ENCODE assay signal across 10 mouse cellular contexts in genomic region chr5:121591417-121592063, GRCm38 (mm10). TPM values are rescaled to one million over a fixed set of nuclear protein-coding genes. Genes with fewer than 3 reads are reported as not detected.
DNase-seq lines count a peak whose midpoint lies in the region; ATAC-seq and TF ChIP-seq lines count a peak whose summit lies in the region.
"Had no signal": no experiment of that assay in that cellular context is flagged by ENCODE, and none has a peak within 500 bp of the region (broad histone marks: within the 10 kb centered on the region; RNA-seq: fewer than 3 reads in every experiment).

No protein-coding gene starts in this region.

- no peak for DNase-seq in layer of hippocampus, adult 2 months (ENCODE audit: low spot score in 2 of 2)
- DNase-seq in layer of hippocampus, adult 9-10 months (ENCODE audit: low spot score) = no peak
- peak; percentile 65 to 75 for DNase-seq in adrenal gland, postnatal 36 days
- peak; percentile 9 for DNase-seq in heart, postnatal 25 days (ENCODE audit: low spot score)
- DNase-seq in midbrain, postnatal 0 days (ENCODE audit: low spot score) = no peak
- DNase-seq in frontal cortex, postnatal 36 days (ENCODE audit: low spot score in 2 of 2) = no peak
- DNase-seq in B cell, adult 2 months = no peak
- DNase-seq: retina, postnatal 1 day had no signal

- 0 out of 2 replicates have a peak, but pooled peaks cover 3% of the 10 kb centered on the region for H3K4me1 ChIP-seq in midbrain, postnatal 0 days (ENCODE audit: insufficient read depth, low read length)

- peak overlapping the region; percentile 76 for H3K4me3 ChIP-seq in layer of hippocampus, adult 2 months
- no peak overlapping the region for H3K4me3 ChIP-seq in midbrain, postnatal 0 days (ENCODE audit: low read depth, low read length)

- intact Hi-C loops in heart, postnatal 25 days (cut with DNase I) = no loop called here

- peak overlapping the region; percentile 9; the same call in 1 of the 2 replicates for H3K4me2 ChIP-seq in midbrain, postnatal 0 days (ENCODE audit: low read depth, low read length, poor library complexity, severe bottlenecking)

- 67% methylated on average over 11 of the region's 11 CpGs for WGBS in midbrain, postnatal 0 days

- H3K27me3 ChIP-seq in midbrain, postnatal 0 days (ENCODE audit: insufficient read depth, low read length) = no peaks in the 10 kb centered on the region

- H3K9me3 ChIP-seq in midbrain, postnatal 0 days (ENCODE audit: low read length) = no peaks in the 10 kb centered on the region
- H3K9me3 ChIP-seq: G1E had no signal

- no peaks in the 10 kb centered on the region for H3K36me3 ChIP-seq in midbrain, postnatal 0 days (ENCODE audit: insufficient read depth, low read length)
- H3K36me3 ChIP-seq: G1E had no signal

- peak overlapping the region; percentile 94 for H3K27ac ChIP-seq in layer of hippocampus, adult 2 months
- no peak overlapping the region for H3K27ac ChIP-seq in midbrain, postnatal 0 days (ENCODE audit: low read depth, low read length)

- H3K9ac ChIP-seq in midbrain, postnatal 0 days (replicated peaks; ENCODE audit: low read length, poor library complexity, severe bottlenecking) = no peak overlapping the region

- ATAC-seq in midbrain, postnatal 0 days (ENCODE audit: low FRiP score) = no peak
- no peak for ATAC-seq in inflammation-experienced regulatory T-cells, adult 6 months

- no peak for TF ChIP-seq CTCF in layer of hippocampus, adult 2 months (conservative IDR thresholded peaks at IDR 0.05)
- no peak for TF ChIP-seq CTCF in midbrain, postnatal 0 days (IDR thresholded peaks at IDR 0.05)

RNA-seq across cellular contexts. Expression of gene Aldh2, which starts 2.1 kb away (rescaled TPM):
- 100 to 1,000 TPM; 125 to 134 TPM for total RNA-seq in layer of hippocampus, adult 2 months (2021)
- total RNA-seq in adrenal gland, postnatal 36 days (2021) = 1,000 to 10,000 TPM; 1,062 to 2,025 TPM
- 100 to 1,000 TPM; 247 TPM for total RNA-seq in heart, postnatal 25 days (2021)
- total RNA-seq in midbrain, postnatal 0 days (2014; rRNA removed) = 104 TPM in 2 replicates
- 139 and 147 TPM in 2 replicates for polyA plus RNA-seq in midbrain, postnatal 0 days (2015; fragmentation: Nextera tagmentation; extraction: Ambion mirVana)
- 10 to 100 TPM in 1 of 3 experiments, 1 to 10 TPM in 2; 4.5 to 11.7 (median 6.0) TPM for polyA plus RNA-seq in inflammation-experienced regulatory T-cells, adult 6 months (2017; shearing (Covaris generic))

RNA-seq across cellular contexts. Expression of gene Acad12, which starts 27.2 kb away (rescaled TPM):
- 1 to 10 TPM; 5.5 to 6.8 TPM for total RNA-seq in layer of hippocampus, adult 2 months (2021)
- total RNA-seq in adrenal gland, postnatal 36 days (2021) = 10 to 100 TPM; 19.4 to 23.4 TPM
- total RNA-seq in heart, postnatal 25 days (2021) = 10 to 100 TPM; 54.1 to 60.7 TPM
- total RNA-seq in midbrain, postnatal 0 days (2014; rRNA removed) = 2.0 and 2.1 TPM in 2 replicates
- 1.8 and 2.1 TPM in 2 replicates for polyA plus RNA-seq in midbrain, postnatal 0 days (2015; fragmentation: Nextera tagmentation; extraction: Ambion mirVana)
- 1 to 10 TPM; 1.3 to 3.3 (median 1.7) TPM for polyA plus RNA-seq in inflammation-experienced regulatory T-cells, adult 6 months (2017; shearing (Covaris generic))

RNA-seq across cellular contexts. Expression of gene Mapkapk5, which starts 45.8 kb away (rescaled TPM):
- total RNA-seq in layer of hippocampus, adult 2 months (2021) = 10 to 100 TPM; 68.1 to 76.2 TPM
- total RNA-seq in adrenal gland, postnatal 36 days (2021) = 10 to 100 TPM; 78.9 to 82.6 TPM
- total RNA-seq in heart, postnatal 25 days (2021) = 10 to 100 TPM; 70.2 to 77.1 TPM
- total RNA-seq in midbrain, postnatal 0 days (2014; rRNA removed) = 72.7 and 78.0 TPM in 2 replicates
- polyA plus RNA-seq in midbrain, postnatal 0 days (2015; fragmentation: Nextera tagmentation; extraction: Ambion mirVana) = 45.3 and 45.8 TPM in 2 replicates
- polyA plus RNA-seq in inflammation-experienced regulatory T-cells, adult 6 months (2017; shearing (Covaris generic)) = 10 to 100 TPM; 20.2 to 24.2 (median 23.8) TPM

RNA-seq across cellular contexts. Expression of gene Adam1a, which starts 46.3 kb away (rescaled TPM):
- 10 to 100 TPM; 17.7 to 22.9 TPM for total RNA-seq in layer of hippocampus, adult 2 months (2021)
- total RNA-seq in adrenal gland, postnatal 36 days (2021) = 1 to 10 TPM; 4.1 to 5.5 TPM
- 1 to 10 TPM; 1.8 to 2.4 TPM for total RNA-seq in heart, postnatal 25 days (2021)
- total RNA-seq in midbrain, postnatal 0 days (2014; rRNA removed) = 17.0 and 21.0 TPM in 2 replicates
- 1.8 and 2.4 TPM in 2 replicates for polyA plus RNA-seq in midbrain, postnatal 0 days (2015; fragmentation: Nextera tagmentation; extraction: Ambion mirVana)
- polyA plus RNA-seq in inflammation-experienced regulatory T-cells, adult 6 months (2017; shearing (Covaris generic)) = 1 to 10 TPM in 1 of 3 experiments, under 1 TPM in 2; 0.36 to 2.0 (median 0.75) TPM

RNA-seq across cellular contexts. Expression of gene Gm42878, which starts 46.3 kb away (rescaled TPM):
- not detected for total RNA-seq in layer of hippocampus, adult 2 months (2021)
- not detected for total RNA-seq in adrenal gland, postnatal 36 days (2021)
- not detected for total RNA-seq in heart, postnatal 25 days (2021)
- total RNA-seq in midbrain, postnatal 0 days (2014; rRNA removed) = 0.71 TPM in 1 of 2 replicates, not detected in the other
- polyA plus RNA-seq in midbrain, postnatal 0 days (2015; fragmentation: Nextera tagmentation; extraction: Ambion mirVana) = not detected in 2 replicates
- not detected for polyA plus RNA-seq in inflammation-experienced regulatory T-cells, adult 6 months (2017; shearing (Covaris generic))
- total RNA-seq: G1E had no signal
- polyA plus RNA-seq: G1E had no signal

Comparison
In these comparisons a context has a peak if more than half of its experiments do, and no peak if none do; other contexts are left out.
1. DNase-seq: peak in adrenal gland, postnatal 36 days (2 of 2) and heart, postnatal 25 days (single experiment); none in layer of hippocampus, adult 2 months (0 of 2), layer of hippocampus, adult 9-10 months (single experiment), midbrain, postnatal 0 days (single experiment), frontal cortex, postnatal 36 days (0 of 2) and B cell, adult 2 months (0 of 2).
2. RNA of gene Aldh2, which starts 2.1 kb away (total RNA-seq): 1,062 to 2,025 TPM in adrenal gland, postnatal 36 days; 247 TPM in heart, postnatal 25 days, 125 to 134 TPM in layer of hippocampus, adult 2 months and 104 TPM in midbrain, postnatal 0 days; every median in the first group is over 4 times any median in the second.